Mouse (Mus musculus) MEL (cell line): ENCODE measurements around the gene Pgd. TPM values are rescaled to one million over a fixed set of nuclear protein-coding genes. Genes with fewer than 3 reads are reported as not detected.

ENCODE experiments used
- DNase-seq: peaks from one replicate; pipeline ENCODE4 v3.0.0; 2011; ENCODE audit warnings: low read depth, low spot score
- H3K27ac ChIP-seq: 2 replicates; pipeline ENCODE4 v1.5.1; 2012; ENCODE audit warnings: low read depth, mild to moderate bottlenecking, control low read depth, low read length, moderate library complexity; ENCODE audit not compliant: control insufficient read depth
- H3K27me3 ChIP-seq, 2 experiments: fragments of 150-350 bp in 1 of 2; sonication (generic) in 1 of 2; 2 replicates each; pipeline ENCODE4 v1.6.1; 2012; ENCODE audit warnings: low read length in 2 of 2, mild to moderate bottlenecking in 2 of 2, improper control_type of control experiment in 1 of 2, moderate library complexity in 1 of 2; ENCODE audit not compliant: insufficient read depth in 2 of 2, control insufficient read depth in 1 of 2
- H3K36me3 ChIP-seq, 2 experiments: 2 replicates each; pipeline ENCODE4 v1.6.1; 2012 to 2014; ENCODE audit warnings: low read length in 2 of 2, improper control_type of control experiment in 1 of 2, inconsistent platforms in 1 of 2, mild to moderate bottlenecking in 1 of 2; ENCODE audit not compliant: insufficient read depth in 2 of 2, control insufficient read depth in 1 of 2
- H3K4me1 ChIP-seq, 2 experiments: fragments of 150-350 bp in 1 of 2; sonication (generic) in 1 of 2; 2 replicates each; pipeline ENCODE4 v1.6.1; 2012; ENCODE audit warnings: low read length in 2 of 2, improper control_type of control experiment in 1 of 2, mild to moderate bottlenecking in 1 of 2; ENCODE audit not compliant: insufficient read depth in 2 of 2, control insufficient read depth in 1 of 2
- H3K4me3 ChIP-seq, 2 experiments: fragments of 150-350 bp in 1 of 2; sonication (generic) in 1 of 2; 2 replicates each; pipeline ENCODE4 v1.5.1; 2012; ENCODE audit warnings: low read depth in 2 of 2, low read length in 2 of 2, mild to moderate bottlenecking in 2 of 2, moderate library complexity in 2 of 2, control low read depth in 1 of 2, improper control_type of control experiment in 1 of 2; ENCODE audit not compliant: control insufficient read depth in 1 of 2, insufficient read depth in 1 of 2
- H3K79me2 ChIP-seq: 2 replicates; pipeline ENCODE4 v1.6.1; 2012; ENCODE audit warnings: mild to moderate bottlenecking, low read length, moderate library complexity; ENCODE audit not compliant: control insufficient read depth, poor library complexity, insufficient read depth
- H3K9ac ChIP-seq: 2 replicates; pipeline ENCODE4 v1.6.1; 2012; ENCODE audit warnings: low read depth, mild to moderate bottlenecking, control low read depth, low read length, moderate library complexity; ENCODE audit not compliant: control insufficient read depth, poor library complexity, severe bottlenecking
- H3K9me3 ChIP-seq: fragments of 150-350 bp; sonication (generic); replicated peaks from 2 replicates; pipeline ENCODE4 v1.6.1; 2012; ENCODE audit warnings: mild to moderate bottlenecking, low read length, improper control_type of control experiment, moderate library complexity; ENCODE audit not compliant: insufficient read depth
- CHD2 ChIP-seq: IDR thresholded peaks from 2 replicates; pipeline ENCODE4 v1.6.1; 2011; ENCODE audit warnings: low read length, improper control_type of control experiment
- E2F4 ChIP-seq: IDR thresholded peaks from 2 replicates; pipeline ENCODE4 v1.6.1; 2011; ENCODE audit warnings: low read depth, low read length, improper control_type of control experiment, borderline replicate concordance
- HCFC1 ChIP-seq: IDR thresholded peaks from 2 replicates; pipeline ENCODE4 v1.6.1; 2012; ENCODE audit warnings: low read depth, mild to moderate bottlenecking, inconsistent platforms, low read length, improper control_type of control experiment, moderate library complexity
- JUND ChIP-seq: IDR thresholded peaks from 2 replicates; pipeline ENCODE4 v1.6.1; 2011; ENCODE audit warnings: low read depth, mild to moderate bottlenecking, improper control_type of control experiment, low read length
- KAT2A ChIP-seq: conservative IDR thresholded peaks from 2 replicates; pipeline ENCODE4 v1.6.1; 2012; ENCODE audit warnings: low read depth, low read length, improper control_type of control experiment, inconsistent platforms
- MAFK ChIP-seq: IDR thresholded peaks from 2 replicates; pipeline ENCODE4 v1.6.1; 2011; ENCODE audit warnings: low read depth, mild to moderate bottlenecking, low read length, improper control_type of control experiment, borderline replicate concordance
- MYB ChIP-seq: IDR thresholded peaks from 2 replicates; pipeline ENCODE4 v1.6.1; 2011; ENCODE audit warnings: mild to moderate bottlenecking, low read depth, low read length, improper control_type of control experiment
- MYC ChIP-seq: IDR thresholded peaks from 2 replicates; pipeline ENCODE4 v1.6.1; 2011; ENCODE audit warnings: low read depth, mild to moderate bottlenecking, low read length, improper control_type of control experiment, moderate library complexity
- NRF1 ChIP-seq: IDR thresholded peaks from 2 replicates; pipeline ENCODE4 v1.6.1; 2014; ENCODE audit warnings: low read depth, mild to moderate bottlenecking, inconsistent platforms, low read length, improper control_type of control experiment, moderate library complexity; ENCODE audit not compliant: poor library complexity, insufficient read depth, severe bottlenecking
- POLR2A ChIP-seq, 2 experiments: IDR thresholded peaks; 2 replicates each; pipeline ENCODE4 v1.6.1; 2011 to 2012; ENCODE audit warnings: low read length in 2 of 2, mild to moderate bottlenecking in 2 of 2, control low read depth in 1 of 2, improper control_type of control experiment in 1 of 2, low read depth in 1 of 2, moderate library complexity in 1 of 2; ENCODE audit not compliant: control insufficient read depth in 1 of 2, insufficient read depth in 1 of 2, poor library complexity in 1 of 2
- POLR2AphosphoS5 ChIP-seq: IDR thresholded peaks from 2 replicates; pipeline ENCODE4 v1.6.1; 2012; ENCODE audit warnings: low read depth, borderline replicate concordance, mild to moderate bottlenecking, inconsistent platforms, low read length, moderate library complexity, mixed read lengths
- SIN3A ChIP-seq: IDR thresholded peaks from 2 replicates; pipeline ENCODE4 v1.6.1; 2012; ENCODE audit warnings: low read length, improper control_type of control experiment, inconsistent platforms
- SMC3 ChIP-seq: IDR thresholded peaks from 2 replicates; pipeline ENCODE4 v1.6.1; 2011; ENCODE audit warnings: low read depth, low read length, improper control_type of control experiment
- TBP ChIP-seq: IDR thresholded peaks from 2 replicates; pipeline ENCODE4 v1.8.0; 2011; ENCODE audit warnings: low read depth, low read length, improper control_type of control experiment
- TCF12 ChIP-seq: IDR thresholded peaks from 2 replicates; pipeline ENCODE4 v1.6.1; 2014; ENCODE audit warnings: low read depth, mild to moderate bottlenecking, inconsistent platforms, low read length, improper control_type of control experiment, moderate library complexity
- ZKSCAN1 ChIP-seq: IDR thresholded peaks from 2 replicates; pipeline ENCODE4 v1.6.1; 2012; ENCODE audit warnings: low read depth, mild to moderate bottlenecking, inconsistent platforms, low read length, improper control_type of control experiment, moderate library complexity
- polyA plus RNA-seq, 2 experiments: library from polyadenylated mRNA; stranded (reverse) in 1 of 2; unstranded in 1 of 2; fragments of >175 nt in 1 of 2; fragments of >200 nt in 1 of 2; gene quantifications; 2 replicates each; pipeline versions ENCODE4 v1.2.1 to v1.2.4; 2012; ENCODE audit warnings: low replicate concordance in 2 of 2, low read depth in 1 of 2; ENCODE audit not compliant: insufficient read length in 2 of 2, insufficient read depth in 1 of 2, missing spikeins in 1 of 2
- total RNA-seq: library from RNA; depleted of rRNA; stranded (reverse); fragments of 300-350 nt; gene quantifications from 2 replicates; pipeline ENCODE4 v1.2.3, GENCODE M21; 2012

Pgd gene
- total and polyA plus RNA-seq, 3 experiments, result 116 to 219 TPM; not detected in 1

DNA sequence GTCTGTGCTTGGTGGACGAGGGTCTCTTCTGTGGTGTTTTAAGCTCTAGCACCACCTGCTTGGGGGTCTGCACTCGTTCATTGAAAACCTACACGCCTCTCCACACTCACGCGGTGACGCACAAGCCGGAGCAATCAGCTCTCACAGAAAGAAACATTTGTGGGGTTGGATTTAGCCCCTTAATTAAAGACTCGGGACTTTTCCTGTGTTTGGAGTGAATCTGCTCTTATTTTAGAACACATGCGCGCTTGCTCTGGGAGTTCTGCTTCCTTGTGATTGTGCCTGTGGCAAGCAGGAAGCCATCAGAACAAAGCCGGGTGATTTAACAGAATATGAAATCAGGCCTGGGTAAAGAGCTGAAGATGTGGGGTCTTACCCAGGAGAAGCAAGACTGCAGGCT is 39.9 kb downstream of the Pgd start, which contains the start of gene Cort:
Cort (minus strand) TSS at position 101 of the 400 bp plus-strand sequence.
- Histone ChIP-seq H3K9me3 (no peaks in the 10 kb centered on the region), H3K36me3 (no peaks in the 10 kb centered on the region), H3K9ac (no peak within 1 kb of the TSS), H3K4me3 (no peak within 1 kb of the TSS), H3K27ac (no peak within 1 kb of the TSS), H3K79me2 (no peaks in the 10 kb centered on the region), H3K4me1 (no peaks in the 10 kb centered on the region), H3K27me3 (no peaks in the 10 kb centered on the region)
- no peak for DNase-seq
- TF ChIP-seq POLR2A (IDR thresholded peaks at IDR 0.05; ENCODE audit: control insufficient read depth in 1 of 2, insufficient read depth in 1 of 2, low read depth in 1 of 2, low read length in 2 of 2, poor library complexity in 1 of 2) (no peak), HCFC1 (no peak), TBP (no peak), MYB (no peak), E2F4 (no peak), MYC (no peak), ZKSCAN1 (no peak), NRF1 (no peak), POLR2AphosphoS5 (no peak), KAT2A (no peak), JUND (no peak), MAFK (no peak), SMC3 (no peak), CHD2 (no peak), TCF12 (no peak)

GRCm38 (mm10) chr4:149126115-149126509 is 40.5 kb downstream of the Pgd start:
- Histone ChIP-seq H3K36me3 (no peaks in the 10 kb centered on the region), H3K9ac (no peak overlapping the region), H3K27ac (no peak overlapping the region), H3K9me3 (no peaks in the 10 kb centered on the region), H3K4me1 (no peaks in the 10 kb centered on the region), H3K4me3 (no peak overlapping the region), H3K79me2 (no peaks in the 10 kb centered on the region), H3K27me3 (no peaks in the 10 kb centered on the region)
- TF ChIP-seq SIN3A (no peak), TBP (no peak), KAT2A (no peak), POLR2AphosphoS5 (no peak), JUND (no peak), SMC3 (no peak)
- no peak for DNase-seq
